Mouse (Mus musculus): ENCODE data around the gene Fam206a. TPM values are rescaled to one million over a fixed set of nuclear protein-coding genes. Genes with fewer than 3 reads are reported as not detected.

Fam206a gene
- 6.8 and 7.3 TPM in 2 replicates for polyA plus RNA-seq (2012; ENCODE audit: insufficient read depth, insufficient read length, missing spikeins)

DNA sequence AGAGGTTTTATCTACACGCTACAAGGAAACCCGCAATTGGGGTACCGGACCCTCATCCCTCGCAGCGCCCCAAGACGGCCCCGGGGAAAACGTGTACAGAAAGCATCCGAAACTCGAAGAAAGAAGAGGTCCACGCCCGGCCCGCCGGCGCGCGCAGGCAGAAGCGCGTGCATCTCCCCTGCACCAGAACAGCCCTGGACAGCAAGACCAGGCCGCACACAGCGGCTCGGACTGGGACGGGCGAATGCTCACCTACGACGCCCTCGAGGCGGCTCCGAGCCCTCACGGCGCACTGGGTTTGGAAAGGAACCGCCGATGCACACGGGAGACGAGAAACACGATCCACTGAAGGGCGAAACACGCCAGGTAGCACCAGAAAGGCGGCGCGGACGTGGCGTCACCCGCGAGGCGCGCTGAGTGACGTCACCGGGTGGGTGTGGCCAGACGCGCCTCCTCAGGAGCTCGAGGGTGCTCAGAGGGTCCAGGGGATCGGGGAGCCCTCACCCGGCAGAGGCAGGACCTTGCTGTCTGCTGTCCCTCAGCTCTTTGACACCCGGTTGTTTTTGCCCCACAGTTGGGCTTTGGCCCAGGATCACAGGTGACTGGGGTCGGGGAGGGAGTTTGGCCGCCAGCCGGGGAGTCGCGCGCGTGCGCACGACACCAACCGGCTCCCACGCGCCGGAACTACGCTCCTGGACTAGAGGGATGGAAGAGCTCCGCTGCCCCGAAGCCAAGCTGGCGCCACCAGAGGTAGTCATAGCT, at the start of gene Fam206a, which contains the start of gene Elp1:
Fam206a (plus strand) TSS at position 439 of the 762 bp plus-strand sequence.
Elp1 (minus strand) TSS at position 425 of the 762 bp plus-strand sequence.
- 0 out of 2 replicates have a peak within 1 kb of the TSS, but pooled peaks have one; percentile 9 for H3K27ac ChIP-seq (ENCODE audit: insufficient read depth, low read depth, low read length)
- H3K4me1 ChIP-seq (ENCODE audit: control insufficient read depth, insufficient read depth, low read length), result peaks cover 6% of the 10 kb centered on the region

GRCm38 (mm10) chr4:56756021-56756420, 46.1 kb upstream of the Fam206a start:
- no peak for TF ChIP-seq CTCF (IDR thresholded peaks at IDR 0.05; ENCODE audit: low read depth, low read length)
- TF ChIP-seq POLR2A (IDR thresholded peaks at IDR 0.05; ENCODE audit: borderline replicate concordance, low read depth, low read length), result no peak
- Histone ChIP-seq H3K4me1 (ENCODE audit: control insufficient read depth, insufficient read depth, low read length) (peaks cover 33% of the 10 kb centered on the region), H3K4me3 (ENCODE audit: insufficient read depth, low read length) (no peak overlapping the region), H3K27ac (ENCODE audit: insufficient read depth, low read depth, low read length) (peak overlapping the region; percentile 74)

More for the DNA sequence above, at the start of gene Fam206a, which contains the start of gene Elp1:
- H3K4me3 ChIP-seq (ENCODE audit: insufficient read depth, low read length), result peak within 1 kb of the TSS; percentile 78
- TF ChIP-seq POLR2A (IDR thresholded peaks at IDR 0.05; ENCODE audit: borderline replicate concordance, low read depth, low read length), result no peak

DNA sequence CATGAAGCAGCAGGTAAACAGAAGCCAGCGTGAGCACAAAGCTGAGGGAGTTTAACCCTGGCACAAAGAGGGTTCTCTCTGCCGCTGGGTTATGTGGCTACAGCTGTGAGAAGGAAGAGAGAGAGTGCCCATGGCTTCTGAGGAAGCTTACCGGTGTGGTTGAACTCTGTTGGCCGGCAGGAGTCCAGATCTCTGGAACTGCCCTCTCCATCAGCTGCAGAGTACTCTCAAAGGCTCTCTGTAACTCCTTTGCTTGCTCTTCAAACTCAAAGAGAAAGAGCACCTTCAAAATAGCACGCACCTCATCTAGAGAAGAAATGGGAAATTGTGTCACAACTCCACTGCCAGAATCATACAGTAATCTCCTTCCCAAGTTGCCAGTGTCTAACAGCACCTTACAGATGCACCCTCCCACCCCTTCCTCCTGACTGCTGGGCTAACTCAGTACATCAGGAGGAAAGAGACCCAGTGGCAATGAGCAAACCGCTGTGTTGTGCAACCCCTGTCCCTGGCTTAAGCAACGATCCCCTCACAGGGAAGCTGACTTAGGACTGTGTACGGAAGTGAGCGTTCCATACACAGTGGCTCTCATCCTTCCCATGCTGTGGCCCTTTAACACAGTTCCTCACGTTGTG, 45.1 kb upstream of the Fam206a start:
- peak overlapping the region; percentile 74 for H3K27ac ChIP-seq (ENCODE audit: insufficient read depth, low read depth, low read length)
- H3K4me3 ChIP-seq (ENCODE audit: insufficient read depth, low read length), result no peak overlapping the region
- H3K4me1 ChIP-seq (ENCODE audit: control insufficient read depth, insufficient read depth, low read length), result peaks cover 33% of the 10 kb centered on the region
- no peak for TF ChIP-seq CTCF (IDR thresholded peaks at IDR 0.05; ENCODE audit: low read depth, low read length)
- no peak for TF ChIP-seq POLR2A (IDR thresholded peaks at IDR 0.05; ENCODE audit: borderline replicate concordance, low read depth, low read length)

- Histone ChIP-seq H3K4me1 (ENCODE audit: control insufficient read depth, insufficient read depth, low read length) (peaks cover 33% of the 10 kb centered on the region), H3K27ac (ENCODE audit: insufficient read depth, low read depth, low read length) (peak overlapping the region; percentile 68), H3K4me3 (ENCODE audit: insufficient read depth, low read length) (no peak overlapping the region)
- TF ChIP-seq POLR2A (IDR thresholded peaks at IDR 0.05; ENCODE audit: borderline replicate concordance, low read depth, low read length) (no peak), CTCF (IDR thresholded peaks at IDR 0.05; ENCODE audit: low read depth, low read length) (no peak)
Measured at GRCm38 (mm10) chr4:56757693-56758092, 44.5 kb upstream of the Fam206a start.

DNA sequence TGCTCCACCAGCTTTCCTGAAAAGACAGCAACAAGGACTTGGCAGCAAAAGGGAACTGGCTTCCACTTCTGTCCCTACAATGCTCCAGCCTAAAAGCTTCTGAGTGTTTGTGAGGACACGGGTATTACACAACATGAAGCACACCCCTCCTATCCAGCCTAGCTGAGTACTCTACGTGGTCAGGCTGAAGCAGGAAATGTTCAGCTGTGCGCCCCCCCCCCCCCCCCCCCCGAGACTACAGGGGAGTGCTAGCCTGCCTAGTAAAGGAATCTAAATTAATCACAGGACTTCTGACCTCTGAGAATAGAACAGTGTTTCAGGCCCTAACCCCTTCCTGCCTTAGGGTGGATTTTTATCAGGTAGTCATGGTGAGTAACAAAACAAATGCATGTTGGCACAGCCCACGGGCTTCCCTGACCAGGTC, 34.3 kb upstream of the Fam206a start:
- Histone ChIP-seq H3K27ac (ENCODE audit: insufficient read depth, low read depth, low read length) (peak overlapping the region; percentile 31), H3K4me1 (ENCODE audit: control insufficient read depth, insufficient read depth, low read length) (peaks cover 7% of the 10 kb centered on the region; the same call in 1 of the 2 replicates), H3K4me3 (ENCODE audit: insufficient read depth, low read length) (no peak overlapping the region)
- TF ChIP-seq POLR2A (IDR thresholded peaks at IDR 0.05; ENCODE audit: borderline replicate concordance, low read depth, low read length), result no peak
- no peak for TF ChIP-seq CTCF (IDR thresholded peaks at IDR 0.05; ENCODE audit: low read depth, low read length)

GRCm38 (mm10) chr4:56768913-56769312, 33.2 kb upstream of the Fam206a start:
- H3K4me1 ChIP-seq (ENCODE audit: control insufficient read depth, insufficient read depth, low read length), result peaks cover 7% of the 10 kb centered on the region; the same call in 1 of the 2 replicates
- H3K4me3 ChIP-seq (ENCODE audit: insufficient read depth, low read length), result no peak overlapping the region
- no peak for TF ChIP-seq POLR2A (IDR thresholded peaks at IDR 0.05; ENCODE audit: borderline replicate concordance, low read depth, low read length)
- no peak for TF ChIP-seq CTCF (IDR thresholded peaks at IDR 0.05; ENCODE audit: low read depth, low read length)
- no peak overlapping the region for H3K27ac ChIP-seq (ENCODE audit: insufficient read depth, low read depth, low read length)

DNA sequence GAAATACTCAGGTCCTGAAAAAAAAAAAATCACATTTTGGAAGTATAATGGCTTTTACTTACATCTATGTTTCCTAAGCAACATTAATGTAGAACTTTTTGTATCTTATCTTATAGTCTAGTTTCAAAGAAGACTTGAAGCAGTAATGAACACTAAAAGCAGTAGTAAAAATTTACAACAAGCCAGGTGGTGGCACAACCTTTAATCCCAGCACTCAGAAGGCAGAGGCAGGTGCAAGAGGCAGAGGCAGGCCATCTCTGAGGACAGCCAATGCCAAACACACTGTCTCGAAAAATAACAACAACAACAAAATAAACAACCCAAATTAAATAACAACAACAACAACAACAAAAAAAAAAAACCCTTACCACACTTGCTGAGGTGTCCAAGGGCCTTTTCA, 31.1 kb upstream of the Fam206a start:
- Histone ChIP-seq H3K4me3 (ENCODE audit: insufficient read depth, low read length) (no peak overlapping the region), H3K4me1 (ENCODE audit: control insufficient read depth, insufficient read depth, low read length) (peaks cover 7% of the 10 kb centered on the region; the same call in 1 of the 2 replicates), H3K27ac (ENCODE audit: insufficient read depth, low read depth, low read length) (no peak overlapping the region)
- no peak for TF ChIP-seq POLR2A (IDR thresholded peaks at IDR 0.05; ENCODE audit: borderline replicate concordance, low read depth, low read length)

- no peak overlapping the region for H3K27ac ChIP-seq (ENCODE audit: insufficient read depth, low read depth, low read length)
- TF ChIP-seq POLR2A (IDR thresholded peaks at IDR 0.05; ENCODE audit: borderline replicate concordance, low read depth, low read length), result no peak
- no peak for TF ChIP-seq CTCF (IDR thresholded peaks at IDR 0.05; ENCODE audit: low read depth, low read length)
- no peak overlapping the region for H3K4me3 ChIP-seq (ENCODE audit: insufficient read depth, low read length)
- H3K4me1 ChIP-seq (ENCODE audit: control insufficient read depth, insufficient read depth, low read length), result peaks cover 2% of the 10 kb centered on the region; the same call in 1 of the 2 replicates
Measured at GRCm38 (mm10) chr4:56791373-56791772, 10.8 kb upstream of the Fam206a start.

GRCm38 (mm10) chr4:56802669-56803150, 565 bp downstream of the Fam206a start:
- H3K4me3 ChIP-seq (ENCODE audit: insufficient read depth, low read length), result peak overlapping the region; percentile 78
- H3K4me1 ChIP-seq (ENCODE audit: control insufficient read depth, insufficient read depth, low read length), result peaks cover 6% of the 10 kb centered on the region
- no peak overlapping the region for H3K27ac ChIP-seq (ENCODE audit: insufficient read depth, low read depth, low read length)
- TF ChIP-seq CTCF (IDR thresholded peaks at IDR 0.05; ENCODE audit: low read depth, low read length) (no peak), POLR2A (IDR thresholded peaks at IDR 0.05; ENCODE audit: borderline replicate concordance, low read depth, low read length) (no peak)

DNA sequence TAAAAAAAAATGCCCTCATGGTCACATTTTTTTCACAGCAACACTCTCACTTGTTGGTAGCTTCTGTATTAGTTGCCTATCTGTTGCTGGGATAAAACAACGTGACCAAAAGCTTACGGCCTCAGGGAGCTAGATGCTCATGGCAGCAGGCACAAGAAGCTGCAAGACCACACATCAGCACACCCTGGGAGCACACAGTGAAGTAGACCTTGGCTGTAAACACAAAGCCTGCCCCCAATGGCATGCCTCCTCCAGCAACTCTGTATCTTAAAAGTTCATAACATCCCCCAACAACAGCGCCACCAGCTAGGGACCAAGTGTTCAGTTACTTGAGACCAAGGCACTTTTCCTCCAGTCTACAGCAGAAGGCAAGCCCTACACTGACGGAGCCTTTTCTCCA, 6.9 kb downstream of the Fam206a start:
- Histone ChIP-seq H3K4me3 (ENCODE audit: insufficient read depth, low read length) (no peak overlapping the region), H3K4me1 (ENCODE audit: control insufficient read depth, insufficient read depth, low read length) (no peaks in the 10 kb centered on the region), H3K27ac (ENCODE audit: insufficient read depth, low read depth, low read length) (no peak overlapping the region)
- TF ChIP-seq CTCF (IDR thresholded peaks at IDR 0.05; ENCODE audit: low read depth, low read length) (no peak), POLR2A (IDR thresholded peaks at IDR 0.05; ENCODE audit: borderline replicate concordance, low read depth, low read length) (no peak)

All from bone marrow macrophage, adult 2 months (primary cell).